Mouse (Mus musculus) thymus, adult 2 months (tissue): ENCODE measurements at regions not wholly inside any gene's neighbourhood (a gene's known extent, or its start where the extent isn't known, plus 50 kb on each side); places are given as distances from the start of the nearest gene placed in this dataset.

Experiments
- DNase-seq: peaks from one replicate; pipeline ENCODE4 v3.0.0; 2021
- H3K27ac ChIP-seq: fragments of 200-500 bp; 2 replicates; pipeline ENCODE4 v1.5.1; 2012; ENCODE audit warnings: low read length, control low read depth; ENCODE audit not compliant: control insufficient read depth, insufficient read depth
- H3K27me3 ChIP-seq: fragments of 200-500 bp; 2 replicates; pipeline ENCODE4 v1.6.1; 2012; ENCODE audit warnings: mild to moderate bottlenecking, low read length, moderate library complexity, mixed read lengths; ENCODE audit not compliant: control insufficient read depth, insufficient read depth
- H3K36me3 ChIP-seq: fragments of 200-500 bp; 2 replicates; pipeline ENCODE4 v1.6.1; 2012; ENCODE audit warnings: mild to moderate bottlenecking, low read length, moderate library complexity; ENCODE audit not compliant: control insufficient read depth, insufficient read depth
- H3K4me1 ChIP-seq: fragments of 200-500 bp; replicated peaks from 2 replicates; pipeline ENCODE4 v1.6.1; 2012; ENCODE audit warnings: low read length; ENCODE audit not compliant: control insufficient read depth, insufficient read depth
- H3K4me3 ChIP-seq: fragments of 200-500 bp; 2 replicates; pipeline ENCODE4 v1.5.1; 2012; ENCODE audit warnings: mild to moderate bottlenecking, low read length, control low read depth, moderate library complexity; ENCODE audit not compliant: control insufficient read depth, insufficient read depth
- CTCF ChIP-seq: fragments of 200-500 bp; IDR thresholded peaks from 2 replicates; pipeline ENCODE4 v1.5.1; 2012; ENCODE audit warnings: mild to moderate bottlenecking, control low read depth, low read length, moderate library complexity, borderline replicate concordance; ENCODE audit not compliant: control insufficient read depth, poor library complexity, insufficient read depth; ENCODE audit errors: extremely low read depth
- POLR2A ChIP-seq: fragments of 200-500 bp; IDR thresholded peaks from 2 replicates; pipeline ENCODE4 v1.6.1; 2012; ENCODE audit warnings: mild to moderate bottlenecking, low read length, control low read depth, moderate library complexity; ENCODE audit not compliant: control insufficient read depth, poor library complexity, insufficient read depth; ENCODE audit errors: extremely low read depth
- WGBS: fragments of 180-500 bp; shearing (Covaris S2); methylation state at CpG from one replicate; pipeline ENCODE4 v1.1.7; 2018; 5-methylcytosine and 5-hydroxymethylcytosine counted together

GRCm38 (mm10) chr9:50118578-50118977, 226.2 kb downstream of the Rpl10-ps3 start:
- no peak for TF ChIP-seq POLR2A
- no peak for TF ChIP-seq CTCF
- H3K4me1 ChIP-seq, result no peaks in the 10 kb centered on the region
- H3K4me3 ChIP-seq, result no peak overlapping the region
- no peak overlapping the region for H3K27ac ChIP-seq
- H3K36me3 ChIP-seq, result no peaks in the 10 kb centered on the region
- WGBS, result 81% methylated on average over 6 of the region's 6 CpGs
- H3K27me3 ChIP-seq, result no peaks in the 10 kb centered on the region
- no peak for DNase-seq

- no peak overlapping the region for H3K27ac ChIP-seq
- no peaks in the 10 kb centered on the region for H3K27me3 ChIP-seq
- TF ChIP-seq POLR2A (no peak), CTCF (no peak)
- H3K4me3 ChIP-seq, result no peak overlapping the region
- no peaks in the 10 kb centered on the region for H3K4me1 ChIP-seq
- H3K36me3 ChIP-seq, result no peaks in the 10 kb centered on the region
- WGBS, result 89% methylated on average over 4 of the region's 4 CpGs
- DNase-seq, result no peak
Measured at GRCm38 (mm10) chr9:50106551-50106950, 238.2 kb downstream of the Rpl10-ps3 start.

DNA sequence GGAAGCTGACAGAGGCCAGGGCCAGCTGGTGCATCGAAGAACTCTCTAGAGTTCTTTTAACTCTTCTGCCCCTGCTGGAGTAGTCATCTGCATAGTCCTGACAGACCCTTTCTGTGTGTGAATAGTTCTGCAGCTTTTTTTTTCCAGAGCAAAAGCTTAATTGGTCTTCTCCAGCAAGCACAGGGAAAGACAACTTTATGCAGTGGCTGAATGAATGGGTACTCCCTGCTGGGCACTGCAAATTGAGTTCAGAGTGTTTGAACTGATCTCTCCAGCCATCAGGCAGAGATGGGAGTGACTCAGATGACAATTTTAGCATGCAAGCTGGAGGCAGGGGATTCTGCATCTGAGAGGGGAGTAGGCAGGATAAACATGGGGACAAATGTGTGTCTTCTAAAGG, 242.0 kb downstream of the Rpl10-ps3 start:
- WGBS, result 85% methylated on average over 1 of the region's 1 CpGs
- no peaks in the 10 kb centered on the region for H3K36me3 ChIP-seq
- no peaks in the 10 kb centered on the region for H3K27me3 ChIP-seq
- no peak overlapping the region for H3K4me3 ChIP-seq
- no peak for TF ChIP-seq POLR2A
- no peak overlapping the region for H3K27ac ChIP-seq
- DNase-seq, result no peak
- no peaks in the 10 kb centered on the region for H3K4me1 ChIP-seq

- H3K27me3 ChIP-seq, result no peaks in the 10 kb centered on the region
- no peaks in the 10 kb centered on the region for H3K4me1 ChIP-seq
- H3K27ac ChIP-seq, result no peak overlapping the region
- no peaks in the 10 kb centered on the region for H3K36me3 ChIP-seq
- 94% methylated on average over 1 of the region's 1 CpGs for WGBS
- TF ChIP-seq CTCF (no peak), POLR2A (no peak)
- H3K4me3 ChIP-seq, result no peak overlapping the region
- no peak for DNase-seq
Measured at GRCm38 (mm10) chr9:50101061-50101460, 243.7 kb downstream of the Rpl10-ps3 start.

- H3K27me3 ChIP-seq, result no peaks in the 10 kb centered on the region
- no peak overlapping the region for H3K4me3 ChIP-seq
- WGBS, result 81% methylated on average over 8 of the region's 8 CpGs
- TF ChIP-seq CTCF, result no peak
- TF ChIP-seq POLR2A, result no peak
- no peaks in the 10 kb centered on the region for H3K36me3 ChIP-seq
- no peak overlapping the region for H3K27ac ChIP-seq
- no peaks in the 10 kb centered on the region for H3K4me1 ChIP-seq
- no peak for DNase-seq
Measured at GRCm38 (mm10) chr9:50090968-50091367, 253.8 kb downstream of the Rpl10-ps3 start.

DNA sequence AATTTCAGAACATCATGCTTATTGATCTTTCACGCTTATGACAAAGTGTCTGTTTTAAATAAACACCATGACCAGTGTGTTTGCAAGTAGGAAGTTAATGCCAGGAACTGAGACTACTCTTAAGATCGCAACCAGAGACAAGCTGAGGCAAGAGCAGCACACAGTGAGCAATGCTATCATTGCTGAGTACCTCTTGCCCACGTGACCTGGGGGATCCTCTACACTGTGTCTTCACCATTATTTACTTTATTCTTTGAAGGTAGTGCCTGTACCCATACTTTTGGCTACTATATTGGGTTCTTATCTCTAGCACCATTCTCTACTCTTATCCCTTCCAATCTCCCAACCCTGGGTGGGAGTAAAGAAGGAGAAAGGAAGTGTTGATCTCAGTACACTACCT, 254.9 kb downstream of the Rpl10-ps3 start:
- Histone ChIP-seq H3K4me3 (no peak overlapping the region), H3K4me1 (no peaks in the 10 kb centered on the region), H3K36me3 (no peaks in the 10 kb centered on the region), H3K27ac (no peak overlapping the region), H3K27me3 (no peaks in the 10 kb centered on the region)
- DNase-seq, result no peak
- no peak for TF ChIP-seq POLR2A
- TF ChIP-seq CTCF, result no peak
- 71% methylated on average over 3 of the region's 3 CpGs for WGBS

GRCm38 (mm10) chr9:50080205-50080604, 264.6 kb downstream of the Rpl10-ps3 start:
- no peaks in the 10 kb centered on the region for H3K36me3 ChIP-seq
- 81% methylated on average over 3 of the region's 3 CpGs for WGBS
- no peak overlapping the region for H3K4me3 ChIP-seq
- no peak overlapping the region for H3K27ac ChIP-seq
- no peak for DNase-seq
- no peaks in the 10 kb centered on the region for H3K27me3 ChIP-seq
- no peaks in the 10 kb centered on the region for H3K4me1 ChIP-seq
- TF ChIP-seq CTCF (no peak), POLR2A (no peak)
